Mouse (Mus musculus): ENCODE results near the gene Agmat. TPM values are rescaled to one million over a fixed set of nuclear protein-coding genes. Genes with fewer than 3 reads are reported as not detected.

Gene Agmat
- 0.18 TPM in 1 of 2 replicates, not detected in the other for polyA plus RNA-seq (2014; fragmentation: Nextera tagmentation; extraction: Ambion mirVana)

DNA sequence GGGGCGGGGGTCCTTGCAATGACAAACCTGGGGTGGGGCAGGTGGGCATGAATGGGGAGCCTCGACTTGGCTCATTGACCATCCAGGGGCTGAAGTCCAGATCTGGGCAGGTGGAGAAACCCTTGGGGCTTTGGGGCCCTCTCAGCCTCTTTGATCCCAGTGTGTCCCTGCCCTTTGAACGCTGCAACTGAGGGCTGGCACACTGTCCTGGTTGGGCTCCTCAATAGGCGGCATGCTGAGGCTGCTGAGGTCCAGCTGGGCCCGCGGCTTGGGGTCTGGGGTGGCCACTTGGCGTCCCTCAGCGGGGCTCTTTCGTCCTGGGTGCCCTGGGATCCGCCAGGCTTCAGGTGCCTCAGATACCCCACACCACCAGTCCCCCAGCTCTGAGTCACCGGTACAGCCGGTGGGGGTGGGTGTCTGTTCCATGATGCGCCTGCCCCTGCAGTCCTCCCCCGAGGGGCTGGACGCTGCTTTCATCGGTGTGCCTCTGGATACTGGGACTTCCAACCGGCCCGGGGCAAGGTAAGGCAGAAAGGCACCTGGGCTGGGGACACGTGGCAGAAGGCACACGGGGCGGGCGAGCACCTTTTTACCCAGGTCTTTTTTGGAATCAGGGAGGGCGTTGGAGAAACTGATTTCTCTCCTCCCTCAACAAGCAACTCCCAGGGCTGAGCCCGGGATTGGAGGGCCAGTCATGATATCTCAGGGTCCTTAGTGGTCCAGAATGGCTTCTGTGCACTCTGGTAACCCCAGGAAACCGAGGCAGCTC lies at the start of gene Agmat:
Gene Agmat, plus strand, starts transcription at position 95 of the 769 bp plus-strand sequence.
- Histone ChIP-seq H3K4me1 (ENCODE audit: control insufficient read depth, insufficient read depth, low read length) (no peaks in the 10 kb centered on the region), H3K4me2 (ENCODE audit: low read depth) (no peak within 1 kb of the TSS), H3K9me3 (ENCODE audit: control insufficient read depth, low read length) (no peaks in the 10 kb centered on the region), H3K27me3 (ENCODE audit: control insufficient read depth, insufficient read depth, low read length) (no peaks in the 10 kb centered on the region), H3K4me3 (ENCODE audit: low read depth, low read length) (no peak within 1 kb of the TSS), H3K27ac (ENCODE audit: low read depth, low read length) (no peak within 1 kb of the TSS), H3K9ac (ENCODE audit: low read length) (no peak within 1 kb of the TSS), H3K36me3 (ENCODE audit: control insufficient read depth, insufficient read depth, low read length) (no peaks in the 10 kb centered on the region)
- DNase-seq (ENCODE audit: low spot score) (no peak), ATAC-seq (ENCODE audit: insufficient read depth, low FRiP score, low TSS enrichment) (no peak)
- 22% methylated on average over 25 of the region's 25 CpGs for WGBS

GRCm38 (mm10) chr4:141704625-141705024 lies 41.8 kb upstream of the Agmat start:
- no peaks in the 10 kb centered on the region for H3K9me3 ChIP-seq (ENCODE audit: control insufficient read depth, low read length)
- no peak overlapping the region for H3K27ac ChIP-seq (ENCODE audit: low read depth, low read length)
- 89% methylated on average over 2 of the region's 2 CpGs for WGBS
- H3K36me3 ChIP-seq (ENCODE audit: control insufficient read depth, insufficient read depth, low read length), result peaks cover 26% of the 10 kb centered on the region
- ATAC-seq (ENCODE audit: insufficient read depth, low FRiP score, low TSS enrichment) (no peak), DNase-seq (ENCODE audit: low spot score) (no peak)
- no peaks in the 10 kb centered on the region for H3K27me3 ChIP-seq (ENCODE audit: control insufficient read depth, insufficient read depth, low read length)
- H3K4me3 ChIP-seq (ENCODE audit: low read depth, low read length), result no peak overlapping the region
- no peak overlapping the region for H3K9ac ChIP-seq (ENCODE audit: low read length)
- no peaks in the 10 kb centered on the region for H3K4me1 ChIP-seq (ENCODE audit: control insufficient read depth, insufficient read depth, low read length)
- no peak overlapping the region for H3K4me2 ChIP-seq (ENCODE audit: low read depth)

GRCm38 (mm10) chr4:141705331-141705730 lies 41.1 kb upstream of the Agmat start:
- WGBS, result 91% methylated on average over 4 of the region's 4 CpGs
- DNase-seq (ENCODE audit: low spot score), result no peak
- no peak overlapping the region for H3K4me2 ChIP-seq (ENCODE audit: low read depth)
- no peak for ATAC-seq (ENCODE audit: insufficient read depth, low FRiP score, low TSS enrichment)
- no peaks in the 10 kb centered on the region for H3K27me3 ChIP-seq (ENCODE audit: control insufficient read depth, insufficient read depth, low read length)
- H3K9me3 ChIP-seq (ENCODE audit: control insufficient read depth, low read length), result no peaks in the 10 kb centered on the region
- no peak overlapping the region for H3K4me3 ChIP-seq (ENCODE audit: low read depth, low read length)
- no peak overlapping the region for H3K27ac ChIP-seq (ENCODE audit: low read depth, low read length)
- no peak overlapping the region for H3K9ac ChIP-seq (ENCODE audit: low read length)
- H3K4me1 ChIP-seq (ENCODE audit: control insufficient read depth, insufficient read depth, low read length), result no peaks in the 10 kb centered on the region
- peaks cover 28% of the 10 kb centered on the region for H3K36me3 ChIP-seq (ENCODE audit: control insufficient read depth, insufficient read depth, low read length)

DNA sequence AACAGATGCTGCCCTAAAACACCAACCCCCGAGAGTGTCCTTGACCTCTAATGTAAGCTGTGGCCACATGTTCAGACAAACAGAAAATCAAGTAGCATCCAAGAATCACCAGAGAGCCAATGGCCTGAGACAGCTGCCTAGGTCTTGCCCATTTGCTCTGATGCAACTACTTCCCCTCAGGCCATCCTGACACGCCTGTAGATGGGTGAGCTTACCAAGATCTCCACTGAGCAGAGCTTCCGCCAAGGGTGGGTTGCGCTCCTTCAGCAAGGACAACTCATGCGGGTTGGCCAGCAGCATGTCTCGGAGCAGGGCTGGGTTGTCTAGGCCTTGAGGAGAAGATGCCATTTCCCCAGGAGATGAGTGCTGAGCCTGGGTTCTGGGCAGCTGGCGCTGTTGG lies 38.5 kb upstream of the Agmat start:
- Histone ChIP-seq H3K27ac (ENCODE audit: low read depth, low read length) (no peak overlapping the region), H3K9ac (ENCODE audit: low read length) (no peak overlapping the region), H3K4me2 (ENCODE audit: low read depth) (no peak overlapping the region), H3K27me3 (ENCODE audit: control insufficient read depth, insufficient read depth, low read length) (no peaks in the 10 kb centered on the region), H3K36me3 (ENCODE audit: control insufficient read depth, insufficient read depth, low read length) (peaks cover 27% of the 10 kb centered on the region), H3K4me1 (ENCODE audit: control insufficient read depth, insufficient read depth, low read length) (no peaks in the 10 kb centered on the region), H3K4me3 (ENCODE audit: low read depth, low read length) (no peak overlapping the region), H3K9me3 (ENCODE audit: control insufficient read depth, low read length) (no peaks in the 10 kb centered on the region)
- ATAC-seq (ENCODE audit: insufficient read depth, low FRiP score, low TSS enrichment) (no peak), DNase-seq (ENCODE audit: low spot score) (no peak)
- 92% methylated on average over 7 of the region's 7 CpGs for WGBS

DNA sequence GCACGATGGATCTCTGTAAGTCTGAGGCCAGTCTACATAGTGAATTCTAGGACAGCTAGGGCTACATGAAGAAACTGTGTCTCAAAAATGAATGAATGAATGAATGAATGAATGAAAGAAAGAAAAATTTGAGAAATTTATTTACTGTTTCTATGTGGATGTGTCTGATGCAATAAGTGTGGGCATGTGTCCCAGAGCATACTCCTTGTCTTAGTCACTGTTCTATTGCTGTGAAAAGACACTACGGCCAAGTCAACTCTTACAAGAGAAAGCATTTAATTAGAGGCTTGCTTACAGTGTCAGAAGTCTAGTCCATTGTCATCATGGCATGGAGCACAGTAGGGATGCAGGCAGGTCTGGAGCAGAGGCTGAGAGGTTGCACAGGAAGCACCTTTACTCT lies 37.5 kb upstream of the Agmat start:
- Histone ChIP-seq H3K4me3 (ENCODE audit: low read depth, low read length) (no peak overlapping the region), H3K9me3 (ENCODE audit: control insufficient read depth, low read length) (no peaks in the 10 kb centered on the region), H3K9ac (ENCODE audit: low read length) (no peak overlapping the region), H3K27me3 (ENCODE audit: control insufficient read depth, insufficient read depth, low read length) (no peaks in the 10 kb centered on the region), H3K27ac (ENCODE audit: low read depth, low read length) (no peak overlapping the region), H3K4me1 (ENCODE audit: control insufficient read depth, insufficient read depth, low read length) (no peaks in the 10 kb centered on the region), H3K4me2 (ENCODE audit: low read depth) (no peak overlapping the region), H3K36me3 (ENCODE audit: control insufficient read depth, insufficient read depth, low read length) (peaks cover 27% of the 10 kb centered on the region)
- ATAC-seq (ENCODE audit: insufficient read depth, low FRiP score, low TSS enrichment) (no peak), DNase-seq (ENCODE audit: low spot score) (no peak)
- WGBS, result 97% methylated on average over 2 of the region's 2 CpGs

- no peak for DNase-seq (ENCODE audit: low spot score)
- 90% methylated on average over 1 of the region's 1 CpGs for WGBS
Observed at GRCm38 (mm10) chr4:141711250-141711649, 35.2 kb upstream of the Agmat start.

GRCm38 (mm10) chr4:141713598-141714142 lies 32.8 kb upstream of the Agmat start:
- H3K4me1 ChIP-seq (ENCODE audit: control insufficient read depth, insufficient read depth, low read length), result no peaks in the 10 kb centered on the region
- no peak for ATAC-seq (ENCODE audit: insufficient read depth, low FRiP score, low TSS enrichment)
- H3K4me2 ChIP-seq (ENCODE audit: low read depth), result no peak overlapping the region
- H3K4me3 ChIP-seq (ENCODE audit: low read depth, low read length), result no peak overlapping the region
- H3K27ac ChIP-seq (ENCODE audit: low read depth, low read length), result no peak overlapping the region
- no peaks in the 10 kb centered on the region for H3K27me3 ChIP-seq (ENCODE audit: control insufficient read depth, insufficient read depth, low read length)
- no peaks in the 10 kb centered on the region for H3K9me3 ChIP-seq (ENCODE audit: control insufficient read depth, low read length)
- peaks cover 9% of the 10 kb centered on the region for H3K36me3 ChIP-seq (ENCODE audit: control insufficient read depth, insufficient read depth, low read length)
- no peak for DNase-seq (ENCODE audit: low spot score)
- WGBS, result 53% methylated on average over 5 of the region's 5 CpGs
- no peak overlapping the region for H3K9ac ChIP-seq (ENCODE audit: low read length)

More at GRCm38 (mm10) chr4:141711250-141711649, 35.2 kb upstream of the Agmat start:
- Histone ChIP-seq H3K36me3 (ENCODE audit: control insufficient read depth, insufficient read depth, low read length) (peaks cover 12% of the 10 kb centered on the region), H3K4me1 (ENCODE audit: control insufficient read depth, insufficient read depth, low read length) (no peaks in the 10 kb centered on the region), H3K4me3 (ENCODE audit: low read depth, low read length) (no peak overlapping the region), H3K27ac (ENCODE audit: low read depth, low read length) (no peak overlapping the region), H3K9ac (ENCODE audit: low read length) (no peak overlapping the region), H3K9me3 (ENCODE audit: control insufficient read depth, low read length) (no peaks in the 10 kb centered on the region), H3K4me2 (ENCODE audit: low read depth) (no peak overlapping the region), H3K27me3 (ENCODE audit: control insufficient read depth, insufficient read depth, low read length) (no peaks in the 10 kb centered on the region)
- ATAC-seq (ENCODE audit: insufficient read depth, low FRiP score, low TSS enrichment), result no peak

DNA sequence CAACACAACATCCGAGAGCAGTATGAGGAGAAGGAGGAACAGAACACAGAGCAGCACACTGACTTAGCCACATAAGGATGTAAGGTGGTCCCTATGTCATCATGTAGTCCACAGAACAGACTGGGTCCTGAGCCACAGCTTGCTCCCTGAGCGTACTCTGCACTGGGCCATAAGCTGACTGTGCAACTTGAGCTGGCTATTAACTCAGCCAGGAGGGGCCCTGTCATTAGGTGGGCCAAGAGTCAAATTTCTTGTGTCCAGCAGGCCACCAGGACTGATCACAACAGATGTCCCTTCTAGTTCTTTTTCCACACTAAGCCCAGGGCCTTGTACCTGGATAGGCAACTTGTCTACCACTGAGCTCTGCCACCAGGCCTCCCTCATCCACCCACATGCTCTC lies 31.4 kb upstream of the Agmat start:
- DNase-seq (ENCODE audit: low spot score) (no peak), ATAC-seq (ENCODE audit: insufficient read depth, low FRiP score, low TSS enrichment) (no peak)
- no peaks in the 10 kb centered on the region for H3K27me3 ChIP-seq (ENCODE audit: control insufficient read depth, insufficient read depth, low read length)
- no peaks in the 10 kb centered on the region for H3K4me1 ChIP-seq (ENCODE audit: control insufficient read depth, insufficient read depth, low read length)
- no peak overlapping the region for H3K27ac ChIP-seq (ENCODE audit: low read depth, low read length)
- H3K4me2 ChIP-seq (ENCODE audit: low read depth), result no peak overlapping the region
- no peaks in the 10 kb centered on the region for H3K9me3 ChIP-seq (ENCODE audit: control insufficient read depth, low read length)
- H3K9ac ChIP-seq (ENCODE audit: low read length), result no peak overlapping the region
- H3K4me3 ChIP-seq (ENCODE audit: low read depth, low read length), result no peak overlapping the region
- WGBS, result 49% methylated on average over 2 of the region's 2 CpGs
- 0 out of 2 replicates have a peak, but pooled peaks cover 2% of the 10 kb centered on the region for H3K36me3 ChIP-seq (ENCODE audit: control insufficient read depth, insufficient read depth, low read length)

- DNase-seq (ENCODE audit: low spot score) (no peak), ATAC-seq (ENCODE audit: insufficient read depth, low FRiP score, low TSS enrichment) (no peak)
- Histone ChIP-seq H3K9ac (ENCODE audit: low read length) (no peak overlapping the region), H3K9me3 (ENCODE audit: control insufficient read depth, low read length) (no peaks in the 10 kb centered on the region), H3K27me3 (ENCODE audit: control insufficient read depth, insufficient read depth, low read length) (no peaks in the 10 kb centered on the region), H3K4me2 (ENCODE audit: low read depth) (no peak overlapping the region), H3K4me1 (ENCODE audit: control insufficient read depth, insufficient read depth, low read length) (peaks cover 9% of the 10 kb centered on the region), H3K36me3 (ENCODE audit: control insufficient read depth, insufficient read depth, low read length) (no peaks in the 10 kb centered on the region), H3K27ac (ENCODE audit: low read depth, low read length) (no peak overlapping the region), H3K4me3 (ENCODE audit: low read depth, low read length) (no peak overlapping the region)
- 88% methylated on average over 4 of the region's 4 CpGs for WGBS
Observed at GRCm38 (mm10) chr4:141717633-141718032, 28.8 kb upstream of the Agmat start.
